Comparison of ENCODE assay signal across 16 mouse cellular contexts in the genomic region with DNA sequence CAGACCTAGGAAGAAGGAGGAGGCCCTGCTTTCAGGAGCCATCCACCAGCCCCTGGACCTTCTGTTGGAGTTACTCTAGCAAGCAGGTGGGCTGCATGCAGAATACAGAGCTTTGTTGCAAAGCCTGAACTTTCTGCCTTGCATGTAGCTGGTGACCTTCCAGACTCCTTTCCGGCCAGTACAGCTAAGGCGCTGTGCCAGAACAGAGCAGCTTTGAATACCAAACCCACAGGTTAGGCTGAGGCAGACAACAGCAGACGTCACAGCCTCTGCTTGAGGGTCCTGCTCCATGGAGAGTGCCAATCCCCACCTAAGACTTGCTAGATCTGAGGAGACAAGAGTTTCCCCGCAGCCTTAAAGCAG.
DNase-seq lines count a peak whose midpoint lies in the region; ATAC-seq lines count a peak whose summit lies in the region.
"Had no signal": no experiment of that assay in that cellular context is flagged by ENCODE, and none has a peak within 500 bp of the region (broad histone marks: within the 10 kb centered on the region; RNA-seq: fewer than 3 reads in every experiment).

No protein-coding gene starts in this region.

- WGBS in kidney, embryonic 16.5 days: 61% methylated on average over 4 of the region's 4 CpGs

- no peaks in the 10 kb centered on the region for H3K27me3 ChIP-seq in kidney, embryonic 16.5 days (ENCODE audit: insufficient read depth, low read length)
- H3K27me3 ChIP-seq: heart, embryonic 13.5 days; neural tube, embryonic 12.5 days had no signal

- no peak overlapping the region for H3K4me3 ChIP-seq in kidney, embryonic 16.5 days (ENCODE audit: low read length)
- H3K4me3 ChIP-seq: heart, embryonic 13.5 days; limb, embryonic 13.5 days; megakaryocyte, embryonic 14.5 days; neural tube, embryonic 12.5 days had no signal

- peak; percentile 46 to 79 for DNase-seq in adrenal gland, adult (ENCODE audit: inconsistent age in 2 of 2, low spot score in 1 of 2)
- DNase-seq in adrenal gland, postnatal 4 days (ENCODE audit: low spot score in 2 of 2): no peak
- DNase-seq in kidney, adult 18-20 months: peak; percentile 67
- DNase-seq in urinary bladder, postnatal 14 days (ENCODE audit: low spot score): peak; percentile 6
- no peak for DNase-seq in urinary bladder, postnatal 36 days (ENCODE audit: low spot score in 2 of 2)
- no peak for DNase-seq in heart, adult 8-10 months (ENCODE audit: low spot score)
- DNase-seq in layer of hippocampus, postnatal 10 days (ENCODE audit: low spot score in 2 of 2): no peak
- DNase-seq: cerebellum, adult 9-10 months; lung, embryonic 14.5 days had no signal

- ATAC-seq in kidney, embryonic 16.5 days (ENCODE audit: low FRiP score, low TSS enrichment): no peak
- ATAC-seq: forebrain, embryonic 16.5 days; inflammation-experienced regulatory T-cells, adult 6 months had no signal

- no peaks in the 10 kb centered on the region for H3K36me3 ChIP-seq in kidney, embryonic 16.5 days (ENCODE audit: insufficient read depth, low read length)
- H3K36me3 ChIP-seq: heart, embryonic 13.5 days; limb, embryonic 13.5 days; neural tube, embryonic 12.5 days had no signal

- H3K9me3 ChIP-seq in kidney, embryonic 16.5 days (ENCODE audit: low read length): 0 out of 2 replicates have a peak, but pooled peaks cover 2% of the 10 kb centered on the region
- H3K9me3 ChIP-seq: heart, embryonic 13.5 days; limb, embryonic 13.5 days had no signal

- no peak overlapping the region for H3K4me2 ChIP-seq in kidney, embryonic 16.5 days (replicated peaks; ENCODE audit: low read depth, low read length)
- H3K4me2 ChIP-seq: heart, embryonic 13.5 days; limb, embryonic 13.5 days; lung, embryonic 14.5 days; neural tube, embryonic 12.5 days had no signal

- no peak overlapping the region for H3K9ac ChIP-seq in kidney, embryonic 16.5 days (replicated peaks; ENCODE audit: low read length)
- H3K9ac ChIP-seq: heart, embryonic 13.5 days; limb, embryonic 13.5 days; lung, embryonic 14.5 days; neural tube, embryonic 12.5 days had no signal

- H3K27ac ChIP-seq in kidney, embryonic 16.5 days (ENCODE audit: low read length): no peak overlapping the region
- H3K27ac ChIP-seq: heart, embryonic 13.5 days; limb, embryonic 13.5 days; neural tube, embryonic 12.5 days had no signal

- H3K4me1 ChIP-seq in kidney, embryonic 16.5 days (ENCODE audit: insufficient read depth, low read length): peaks cover 13% of the 10 kb centered on the region
- H3K4me1 ChIP-seq: heart, embryonic 13.5 days; megakaryocyte, embryonic 14.5 days; neural tube, embryonic 12.5 days had no signal

Comparison
In these comparisons a context has a peak if more than half of its experiments do, and no peak if none do; other contexts are left out.
1. DNase-seq: peak in adrenal gland, adult (2 of 2), kidney, adult 18-20 months (single experiment) and urinary bladder, postnatal 14 days (single experiment); none in adrenal gland, postnatal 4 days (0 of 2), urinary bladder, postnatal 36 days (0 of 2), heart, adult 8-10 months (single experiment) and layer of hippocampus, postnatal 10 days (0 of 2).